ENCODE assay signal across 9 mouse cellular contexts in the genomic region with DNA sequence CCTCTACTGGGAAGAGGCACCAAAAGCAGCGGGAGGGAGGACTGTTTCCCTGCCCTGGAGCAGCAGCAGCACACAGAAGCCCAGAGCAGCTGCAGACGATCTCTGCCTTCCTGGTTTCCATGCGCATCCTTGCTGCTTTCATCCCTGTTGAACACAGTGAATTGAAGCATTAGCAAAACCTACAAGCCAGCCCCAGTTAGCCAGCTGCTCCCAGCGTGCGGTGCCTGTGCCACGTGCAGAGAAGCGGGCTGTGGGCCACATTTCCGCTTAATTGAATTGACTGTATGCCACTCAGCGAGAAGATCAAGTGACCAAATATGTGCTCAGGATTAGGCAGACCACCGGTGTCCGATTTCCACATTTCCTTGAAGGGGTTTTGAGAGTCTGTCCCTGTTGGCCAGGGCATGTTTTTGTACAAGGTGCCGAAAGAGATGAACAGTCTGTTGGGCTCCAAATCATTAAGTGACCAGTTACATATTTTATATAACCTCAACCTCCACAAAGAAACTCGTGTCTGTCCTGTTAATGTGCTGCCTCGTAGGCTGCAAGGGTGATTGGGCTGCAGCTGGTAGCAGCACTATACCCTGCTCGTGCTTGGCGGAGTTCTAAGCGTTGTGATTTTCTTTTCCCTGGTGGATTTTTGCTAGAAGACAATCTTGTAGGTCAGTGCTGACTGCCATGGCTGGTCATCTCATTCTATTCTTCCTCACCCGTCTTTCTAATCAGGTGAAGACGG.
DNase-seq lines count a peak whose midpoint lies in the region; ATAC-seq lines count a peak whose summit lies in the region.
"Had no signal": no experiment of that assay in that cellular context is flagged by ENCODE, and none has a peak within 500 bp of the region (broad histone marks: within the 10 kb centered on the region; RNA-seq: fewer than 3 reads in every experiment).

No protein-coding gene starts in this region.

- H3K9ac ChIP-seq in embryonic facial prominence, embryonic 15.5 days, result no peak overlapping the region

- DNase-seq in gastrocnemius, postnatal 14 days, result peak; percentile 45
- no peak for DNase-seq in gastrocnemius, adult 18-20 months (ENCODE audit: low spot score)
- DNase-seq in brain, adult 2 months (ENCODE audit: low read depth, low spot score), result peak; percentile 67
- DNase-seq in mesoderm, embryonic 11.5 days (ENCODE audit: low read depth, low spot score), result peak; percentile 60
- DNase-seq in thymus, postnatal 25 days, result no peak
- no peak for DNase-seq in ovary, adult 18-20 months (ENCODE audit: low spot score)
- DNase-seq in left cerebral cortex, adult 11 months (ENCODE audit: low spot score), result no peak
- DNase-seq: adrenal gland, postnatal 25 days had no signal

- WGBS in embryonic facial prominence, embryonic 15.5 days, result 31% methylated on average over 19 of the region's 19 CpGs

- H3K9me3 ChIP-seq in embryonic facial prominence, embryonic 15.5 days (replicated peaks), result no peaks in the 10 kb centered on the region

- ATAC-seq in embryonic facial prominence, embryonic 15.5 days (ENCODE audit: insufficient number of reproducible peaks, low FRiP score, low TSS enrichment, low read depth), result peak; percentile 61; the same call in 1 of the 2 replicates

- H3K27me3 ChIP-seq in embryonic facial prominence, embryonic 15.5 days, result no peaks in the 10 kb centered on the region; the same call in 1 of the 2 replicates

- intact Hi-C loops in gastrocnemius, postnatal 14 days (cut with DNase I; ENCODE audit: low total_unique reads), result no loop called here

- H3K27ac ChIP-seq in embryonic facial prominence, embryonic 15.5 days (replicated peaks), result 0 out of 2 replicates have a peak overlapping the region, but pooled peaks have one; percentile 17

- no peak overlapping the region for H3K4me3 ChIP-seq in embryonic facial prominence, embryonic 15.5 days (replicated peaks)

- H3K4me2 ChIP-seq in embryonic facial prominence, embryonic 15.5 days (replicated peaks), result no peak overlapping the region

- H3K4me1 ChIP-seq in embryonic facial prominence, embryonic 15.5 days, result peaks cover 15% of the 10 kb centered on the region

- H3K36me3 ChIP-seq in embryonic facial prominence, embryonic 15.5 days, result peaks cover 26% of the 10 kb centered on the region; the same call in 1 of the 2 replicates

Comparison
In these comparisons a context has a peak if more than half of its experiments do, and no peak if none do; other contexts are left out.
1. DNase-seq: peak in gastrocnemius, postnatal 14 days (single experiment), brain, adult 2 months (single experiment) and mesoderm, embryonic 11.5 days (single experiment); none in gastrocnemius, adult 18-20 months (single experiment), thymus, postnatal 25 days (single experiment), ovary, adult 18-20 months (single experiment) and left cerebral cortex, adult 11 months (single experiment).